Mouse (Mus musculus): Measurements from ENCODE around the gene Pcsk6.

GRCm38 (mm10) chr7:66028766-66029512 is 167.4 kb downstream of the Pcsk6 start:
- TF ChIP-seq CTCF (IDR thresholded peaks at IDR 0.05; ENCODE audit: control insufficient read depth, insufficient read depth, insufficient replicate concordance, low read depth, low read length) (no peak), POLR2A (IDR thresholded peaks at IDR 0.05; ENCODE audit: control insufficient read depth, low read depth, low read length) (no peak)

All from testis, adult 2 months (tissue).